Mouse (Mus musculus) left cerebral cortex, postnatal 25 days (tissue): Measurements from ENCODE around the gene Narfl. TPM values are rescaled to one million over a fixed set of nuclear protein-coding genes. Genes with fewer than 3 reads are reported as not detected.
A peak's percentile ranks its signal among the peaks of the same experiment; 100 is the strongest.

Experiments used
- DNase-seq, 2 experiments: peaks; one replicate each; pipeline ENCODE4 v3.0.0; 2022; ENCODE audit warnings: low spot score in 2 of 2, mixed read lengths in 1 of 2
- intact Hi-C: fragments of 180-260 bp; cut with DNase I; formaldehyde crosslinking; loops from one replicate; pipeline ENCODE4 v1.15.1; 2025
- total RNA-seq, 2 experiments: library from RNA; stranded (reverse); gene quantifications; 2 replicates each; pipeline ENCODE4 v1.2.3; 2021

The Narfl gene
- total RNA-seq, 2 experiments from 2014 or later, result 33.4 to 34.4 TPM

- intact Hi-C loops, result no loop called here
- no peak for DNase-seq
These were observed 15.9 kb upstream of the Narfl start for GRCm38 (mm10) chr17:25757691-25758090.

DNA sequence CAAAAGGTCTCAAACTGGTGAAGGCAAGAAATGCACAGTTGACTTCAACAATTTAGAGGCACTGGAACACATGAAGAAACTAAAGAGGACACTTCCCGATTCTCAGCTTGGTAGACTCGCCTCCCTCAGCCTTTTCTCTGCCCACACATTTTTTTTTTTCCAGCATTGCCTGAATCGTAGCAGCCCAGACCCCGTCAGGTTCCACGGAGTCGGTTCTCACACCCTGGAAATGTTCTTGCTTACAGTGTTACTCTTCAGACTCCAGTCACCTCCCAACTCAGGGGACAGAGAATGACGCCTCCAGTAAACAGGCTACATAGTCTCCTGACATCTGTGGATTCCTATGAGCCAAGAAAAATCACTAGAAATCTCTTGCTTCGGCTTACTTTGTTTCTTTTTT is 13.4 kb upstream of the Narfl start:
- DNase-seq, result peak in 1 of 2 experiments; percentile 82
- intact Hi-C loops, result loop anchor here (5.0 kb wide), 1 partner anchor 42 kb away; no protein-coding TSS in a partner anchor

GRCm38 (mm10) chr17:25761561-25761970 is 12.0 kb upstream of the Narfl start:
- intact Hi-C loops, result loop anchor here (5.0 kb wide), 1 partner anchor 41 kb away; no protein-coding TSS in a partner anchor
- peak; percentile 59 to 85 for DNase-seq

DNA sequence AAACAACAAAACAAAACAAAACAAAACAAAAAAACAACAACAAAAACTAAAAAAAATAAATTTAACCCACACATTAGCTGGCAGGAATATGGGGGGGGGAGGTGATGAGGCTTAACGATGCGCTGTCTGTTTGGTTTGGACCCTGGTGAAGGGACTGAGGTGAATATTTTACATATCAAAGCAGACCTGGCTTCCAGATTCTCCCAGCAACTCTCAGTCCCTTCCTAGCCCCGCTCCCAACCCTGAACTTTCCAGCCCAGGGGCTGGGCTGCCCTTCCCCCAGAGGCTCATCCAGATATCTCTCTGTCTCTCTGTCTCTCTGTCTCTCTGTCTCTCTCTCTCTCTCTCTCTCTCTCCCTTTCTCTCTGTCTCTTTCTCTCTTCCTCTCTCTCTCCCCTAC is 11.0 kb upstream of the Narfl start:
- intact Hi-C loops, result loop anchor here (5.0 kb wide), 1 partner anchor 40 kb away; no protein-coding TSS in a partner anchor
- no peak for DNase-seq

GRCm38 (mm10) chr17:25765886-25766285 is 7.7 kb upstream of the Narfl start:
- DNase-seq, result no peak
- intact Hi-C loops, result no loop called here

- intact Hi-C loops, result no loop called here
- no peak for DNase-seq
These were observed 4.2 kb upstream of the Narfl start for GRCm38 (mm10) chr17:25769331-25769730.

GRCm38 (mm10) chr17:25775318-25776062 is 1.9 kb downstream of the Narfl start:
- no peak for DNase-seq
- intact Hi-C loops, result no loop called here

DNA sequence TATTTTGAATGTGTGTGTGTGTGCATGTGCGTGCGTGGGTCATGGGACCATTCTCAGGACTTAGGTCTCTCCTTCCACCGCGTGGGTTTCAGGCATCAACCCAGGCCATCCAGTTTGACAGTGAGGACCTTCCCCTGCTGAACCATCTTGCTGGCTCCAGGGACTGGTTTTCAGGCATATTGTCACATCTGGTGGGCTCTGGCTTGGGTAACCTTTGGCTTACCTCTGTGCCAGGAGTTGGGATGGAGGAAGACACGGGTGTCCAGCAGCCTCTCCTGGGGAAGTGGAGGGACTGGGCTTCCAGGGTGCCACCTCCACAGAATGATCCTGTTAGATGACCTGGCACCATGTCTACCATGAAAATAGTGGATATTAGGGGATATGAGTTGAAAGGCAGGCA is 4.4 kb downstream of the Narfl start:
- intact Hi-C loops, result no loop called here
- no peak for DNase-seq

DNA sequence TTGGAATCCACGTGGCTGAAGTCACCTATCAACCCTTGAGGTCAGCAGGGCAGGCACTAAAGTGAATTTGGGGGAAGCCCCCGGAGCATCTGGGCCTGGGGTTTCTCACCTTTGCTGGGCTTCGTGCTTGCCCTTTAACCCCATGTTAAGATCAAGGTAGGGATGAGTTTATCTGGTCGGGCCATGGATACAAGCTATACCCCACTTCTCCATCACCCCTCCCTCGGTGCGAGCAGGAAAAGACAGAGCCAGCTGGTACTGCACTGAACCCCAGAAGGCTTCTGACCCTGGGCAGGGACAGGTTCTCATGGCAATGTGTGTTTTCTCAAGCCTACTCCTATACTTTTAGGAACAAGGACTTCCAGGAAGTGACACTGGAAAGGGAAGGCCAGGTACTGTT is 7.8 kb downstream of the Narfl start:
- DNase-seq, result no peak
- intact Hi-C loops, result no loop called here

DNA sequence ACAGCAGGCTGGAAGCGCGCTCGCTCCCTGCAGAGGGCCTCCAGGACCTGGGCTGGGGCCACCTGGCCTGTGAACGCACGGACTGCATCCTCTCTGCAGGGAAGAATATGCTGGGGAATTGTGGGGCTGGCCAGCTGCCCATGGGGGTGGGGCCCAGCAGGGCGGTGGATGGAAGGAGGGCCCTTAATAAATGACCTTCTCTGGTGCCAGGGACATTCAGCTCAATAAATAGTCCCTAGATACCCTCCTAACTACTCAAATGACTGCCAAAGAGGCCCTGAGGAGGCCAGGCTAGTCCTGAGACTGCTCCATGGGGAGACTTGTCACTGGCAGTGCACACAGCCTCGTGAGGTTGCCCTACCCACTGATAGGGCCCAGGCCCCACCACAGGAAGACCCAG is 9.5 kb downstream of the Narfl start:
- no peak for DNase-seq
- intact Hi-C loops, result no loop called here

GRCm38 (mm10) chr17:25783861-25784574 is 10.4 kb downstream of the Narfl start:
- no peak for DNase-seq
- intact Hi-C loops, result loop anchor here (2.0 kb wide), 1 partner anchor 41 kb away; no protein-coding TSS in a partner anchor

- peak; percentile 98 for DNase-seq
- intact Hi-C loops, result loop anchor here (2.0 kb wide), 1 partner anchor 39 kb away; no protein-coding TSS in a partner anchor
These were observed 11.7 kb downstream of the Narfl start, which contains the start of gene Haghl for GRCm38 (mm10) chr17:25785281-25785745. Gene Haghl (minus strand): TSS chr17:25785673.

DNA sequence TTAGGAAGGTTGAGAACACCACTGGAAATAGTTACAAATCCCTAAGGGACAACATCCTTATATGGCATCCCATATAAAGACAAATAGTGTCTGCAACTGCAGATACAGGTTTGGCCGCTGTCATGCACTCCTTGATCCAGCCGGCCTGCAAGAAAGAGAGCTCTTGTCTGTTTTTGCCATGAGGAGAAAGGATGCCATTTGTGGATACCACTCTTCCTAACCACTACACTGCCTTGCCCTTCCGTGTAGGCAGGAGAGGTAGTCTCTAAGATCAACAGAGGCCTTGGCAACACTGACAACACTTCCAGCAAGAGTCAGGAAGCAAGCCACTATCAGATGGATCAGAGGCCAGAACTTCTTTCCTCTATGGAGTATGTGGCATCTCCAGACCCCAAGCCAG is 12.7 kb downstream of the Narfl start, which contains the start of gene Ccdc78:
Gene Ccdc78 (plus strand): TSS at position 301 of the 400 bp plus-strand sequence.
- intact Hi-C loops, result no loop called here
- DNase-seq, result no peak

DNA sequence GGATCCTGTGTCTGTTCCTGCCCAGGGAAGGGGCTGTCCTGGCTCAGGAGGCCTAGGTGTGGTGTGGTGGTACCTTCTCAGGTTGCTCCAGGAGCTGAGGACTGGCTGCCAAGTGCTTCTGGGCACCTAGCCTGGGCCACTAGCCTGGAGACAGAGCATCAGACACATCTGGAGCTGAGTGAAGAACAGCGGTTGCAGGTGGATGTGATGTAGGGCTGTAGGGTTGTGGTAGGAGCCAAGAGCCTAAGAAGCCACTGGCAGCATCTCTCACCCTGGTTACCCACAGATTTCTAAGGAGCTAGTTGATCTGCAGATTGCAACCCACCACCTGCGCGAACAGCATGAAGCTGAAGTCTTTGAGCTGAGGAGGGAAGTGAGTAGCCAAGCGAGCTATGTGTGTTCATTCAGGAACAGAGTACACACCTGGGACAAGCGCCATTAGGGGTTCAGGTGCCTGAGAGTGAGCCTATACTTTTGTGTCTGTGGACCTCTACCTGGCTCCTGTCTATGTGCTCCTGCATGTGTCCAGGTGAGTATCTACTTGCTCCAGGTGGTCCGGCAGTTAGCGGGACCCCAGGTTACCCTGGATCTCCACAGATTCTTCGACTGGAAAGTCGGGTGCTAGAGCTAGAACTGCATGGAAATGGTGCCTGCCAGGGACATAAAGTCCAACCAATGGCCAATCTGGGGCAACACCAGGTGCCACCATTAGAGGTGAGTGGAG is 13.4 kb downstream of the Narfl start:
- intact Hi-C loops, result no loop called here
- DNase-seq, result no peak

DNA sequence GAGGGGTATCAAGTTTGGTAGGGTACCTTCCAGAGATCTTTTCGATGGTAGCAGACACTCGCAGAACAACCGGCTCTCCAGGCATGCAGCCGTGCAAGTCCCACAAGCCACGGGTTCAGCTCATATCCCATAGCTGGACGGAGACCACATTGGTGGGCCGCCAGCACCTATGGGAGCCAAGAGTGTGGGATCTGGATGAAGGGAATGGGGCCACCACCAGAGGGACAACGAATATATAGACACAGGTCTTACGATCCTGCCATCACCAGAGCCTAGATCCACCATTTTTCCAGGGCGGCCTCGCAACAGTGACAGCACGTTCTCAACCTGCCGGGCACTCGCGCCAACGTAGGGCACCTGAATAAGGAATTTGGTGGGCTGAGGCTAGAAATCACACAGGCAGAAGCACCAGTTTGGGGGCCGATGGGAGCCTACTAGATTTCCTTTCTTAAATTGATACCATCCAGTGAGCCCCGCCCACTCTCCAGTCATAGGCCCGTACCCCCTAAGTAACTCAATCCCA is 17.8 kb downstream of the Narfl start:
- intact Hi-C loops, result no loop called here
- no peak for DNase-seq

DNA sequence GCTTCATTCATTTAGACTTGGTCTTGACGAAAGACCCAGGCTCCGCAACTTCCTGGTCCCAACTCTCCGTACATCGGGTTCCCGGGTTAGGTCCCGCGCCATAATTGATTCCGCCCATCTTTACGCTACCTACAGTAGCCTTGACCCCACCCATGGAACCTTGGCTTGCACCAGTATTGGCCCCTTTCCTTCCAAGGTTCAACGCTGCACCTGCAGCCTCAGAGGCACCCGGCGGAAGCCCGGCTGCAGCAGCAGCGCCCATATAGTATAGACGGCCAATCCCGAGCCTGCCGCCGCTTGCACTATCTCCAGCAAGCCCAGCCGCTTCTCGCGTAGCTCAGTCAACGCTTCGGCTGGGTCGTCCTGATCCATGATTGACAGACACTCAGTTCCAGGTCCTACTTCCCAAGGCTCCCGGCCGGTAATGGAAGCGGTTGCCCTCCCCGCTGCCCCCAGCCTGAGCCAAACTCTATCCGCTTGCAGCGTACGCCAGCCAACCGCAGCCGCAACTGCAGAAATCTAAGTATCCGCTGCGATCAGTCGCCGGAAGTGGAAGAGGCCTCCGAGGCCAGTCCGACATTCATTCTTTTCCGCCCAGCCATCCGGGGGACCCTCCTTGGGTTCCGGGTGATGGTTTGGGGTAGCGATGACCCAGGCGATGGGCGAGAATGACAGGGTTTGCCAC is 18.4 kb downstream of the Narfl start:
- peak; percentile 81 to 89 for DNase-seq
- intact Hi-C loops, result no loop called here

- peak in 1 of 2 experiments; percentile 81 for DNase-seq
- intact Hi-C loops, result no loop called here
These were observed 19.0 kb downstream of the Narfl start, which contains the start of gene Fam173a for GRCm38 (mm10) chr17:25792615-25793014. Gene Fam173a (minus strand): TSS chr17:25792901.

DNA sequence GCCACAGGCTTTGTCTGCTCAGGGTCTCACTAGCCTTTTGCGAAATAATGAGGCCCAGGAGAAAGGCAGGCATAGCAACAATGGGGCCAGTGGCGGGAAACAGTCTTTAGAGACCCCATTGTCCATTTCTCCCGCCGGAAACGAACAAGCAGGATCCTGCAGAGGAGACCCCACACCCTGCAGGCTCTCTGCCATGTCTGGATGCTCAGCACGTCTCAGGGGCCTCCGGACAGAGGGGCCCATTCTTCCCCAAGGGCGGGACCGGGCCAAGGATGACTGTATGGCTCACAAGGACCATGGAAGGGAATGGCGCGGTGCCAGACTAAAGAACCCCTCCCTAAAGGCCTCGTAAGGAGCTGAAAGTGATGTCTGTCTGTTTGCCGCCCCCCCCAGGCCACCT is 20.6 kb downstream of the Narfl start:
- no peak for DNase-seq
- intact Hi-C loops, result no loop called here

GRCm38 (mm10) chr17:25794998-25795397 is 21.4 kb downstream of the Narfl start:
- intact Hi-C loops, result no loop called here
- no peak for DNase-seq
